Mouse (Mus musculus): ENCODE data around the gene Icam1.
"Not testable (repeated sequence)": the region's sequence is repeated elsewhere in the genome, so short reads cannot be mapped to it uniquely, and the experiment has no call there.

Icam1 gene

DNA sequence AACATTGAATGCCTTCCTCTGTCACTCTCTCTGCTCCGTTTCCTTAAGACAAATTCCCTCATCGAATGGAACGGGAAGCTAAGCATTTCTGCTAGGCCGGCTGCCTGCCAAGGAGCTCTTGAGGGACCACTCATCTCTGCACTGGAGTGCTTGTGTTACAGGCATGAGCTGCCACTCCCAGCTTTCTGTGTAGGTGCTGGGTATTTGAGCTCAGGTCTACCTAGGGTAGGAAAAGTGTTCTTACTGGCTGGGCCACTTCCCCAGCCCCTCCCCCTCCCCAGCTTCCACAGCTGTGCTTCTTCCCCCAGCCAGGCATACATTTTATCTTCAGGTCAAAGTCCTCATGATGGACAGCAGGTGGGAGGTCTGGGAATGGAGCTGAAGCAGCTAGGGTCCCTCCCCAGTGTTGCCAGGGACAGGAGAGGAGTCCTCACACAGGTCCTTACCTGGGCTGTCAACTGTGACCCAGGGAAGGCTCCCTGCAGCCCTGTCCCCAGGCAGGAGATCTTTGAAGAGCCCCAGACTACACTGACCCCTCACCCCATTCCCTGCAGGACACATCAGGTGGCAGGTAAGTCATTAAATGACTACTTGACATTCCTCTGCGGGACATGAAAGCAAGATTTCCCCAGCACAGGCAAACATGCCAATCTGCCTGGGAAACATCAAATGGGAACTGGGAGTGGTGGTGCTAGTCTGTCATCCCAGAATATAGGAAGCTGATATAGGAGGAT lies 22.5 kb upstream of the Icam1 start:
- DNase-seq = no peak

DNA sequence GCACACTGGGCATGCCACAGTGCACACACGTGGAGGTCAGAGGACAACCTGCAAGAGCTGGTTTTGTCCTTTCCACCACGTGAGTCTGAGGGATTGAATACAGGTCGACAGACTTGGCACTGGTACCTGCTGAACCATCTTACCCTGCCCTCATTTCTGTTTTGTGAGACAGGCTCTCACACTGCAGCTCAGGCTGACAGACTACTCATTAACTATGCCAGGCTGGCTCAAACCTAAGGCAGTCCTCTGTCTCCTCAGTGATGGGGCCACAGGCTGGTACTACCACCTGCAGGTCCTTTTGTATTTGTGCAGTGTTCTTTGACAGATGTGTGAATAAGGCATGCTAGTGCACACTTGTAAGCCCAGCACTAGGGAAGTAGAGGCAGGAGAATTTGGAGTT lies 20.7 kb upstream of the Icam1 start:
- DNase-seq = no peak

DNA sequence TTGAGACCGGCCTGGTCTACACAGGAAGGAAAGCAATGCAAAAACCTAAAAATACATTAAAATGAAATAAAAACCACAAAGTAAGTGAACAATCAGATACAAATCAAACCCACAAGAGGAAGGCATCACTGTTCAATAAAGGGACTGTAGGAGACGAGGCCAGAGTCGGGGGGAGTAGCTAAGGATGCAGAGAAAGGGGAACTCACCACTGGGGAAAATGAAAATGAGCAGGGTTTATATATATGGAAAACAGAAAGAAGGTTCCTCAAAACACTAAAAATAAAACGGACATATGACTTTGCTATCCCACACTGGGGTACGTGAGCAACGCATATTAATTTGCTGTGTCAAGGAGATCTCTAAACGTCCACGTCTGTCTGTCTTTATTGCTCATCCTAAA lies 18.7 kb upstream of the Icam1 start:
- DNase-seq = no peak

DNA sequence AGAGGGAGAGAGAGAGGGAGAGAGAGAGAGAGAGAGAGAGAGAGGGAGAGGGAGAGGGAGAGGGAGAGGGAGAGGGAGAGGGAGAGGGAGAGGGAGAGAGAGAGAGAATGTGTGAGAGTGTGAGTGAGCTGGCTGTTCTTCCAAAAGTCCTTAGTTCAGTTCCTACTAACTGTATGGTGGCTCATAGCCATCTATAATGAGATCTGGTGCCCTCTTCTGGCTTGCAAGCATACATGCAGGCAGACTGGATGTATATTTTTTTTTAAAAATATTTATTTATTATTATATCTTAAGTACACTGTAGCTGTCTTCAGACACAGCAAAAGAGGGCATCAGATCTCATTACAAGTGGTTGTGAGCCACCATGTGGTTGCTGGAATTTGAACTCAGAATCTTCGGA lies 17.4 kb upstream of the Icam1 start:
- not testable (repeated sequence) for DNase-seq

DNA sequence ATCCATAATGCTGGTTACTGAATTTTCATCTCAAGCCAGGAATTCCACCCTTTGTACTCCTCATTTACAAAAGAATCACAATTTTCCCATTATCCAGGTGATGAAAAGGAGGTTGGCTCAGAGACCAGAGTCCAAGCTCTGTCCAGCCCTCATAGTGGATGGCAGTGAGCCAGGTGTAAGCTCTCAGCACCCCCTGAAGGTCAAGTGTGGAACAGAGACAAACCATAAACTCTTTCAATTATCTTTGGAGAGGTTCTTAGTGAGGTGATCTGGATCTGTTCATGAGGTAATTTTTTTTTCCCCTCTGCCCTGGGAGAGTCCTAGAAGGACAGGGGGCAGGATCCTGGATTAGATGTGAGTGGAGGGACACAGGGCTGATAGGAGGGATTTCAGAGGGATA lies 15.0 kb upstream of the Icam1 start:
- DNase-seq = peak; percentile 57

DNA sequence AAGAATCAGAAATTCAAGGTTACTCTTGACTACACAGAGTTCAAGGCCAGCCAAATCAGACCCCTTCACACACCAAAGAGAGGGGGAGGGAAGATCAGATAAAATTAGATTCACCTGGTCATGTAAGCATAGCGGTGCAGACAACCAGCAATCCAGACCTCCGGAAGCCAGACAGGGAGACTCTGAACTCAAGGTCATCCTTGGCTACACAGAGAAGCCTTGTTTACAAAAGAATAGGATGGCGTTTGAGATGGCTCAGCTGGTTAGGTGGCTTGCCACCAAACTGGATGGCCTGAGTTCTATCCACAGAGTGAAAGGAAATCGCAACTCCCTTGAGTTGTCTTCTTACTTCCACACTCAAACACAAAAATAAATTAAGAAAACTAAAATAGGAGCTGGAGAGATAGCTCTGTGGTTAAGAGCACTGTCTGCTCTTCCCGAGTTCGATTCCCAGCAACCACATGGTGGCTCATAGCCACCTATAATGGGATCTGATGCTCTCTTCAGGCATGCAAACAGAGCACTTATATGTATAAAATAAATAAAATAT lies 14.1 kb upstream of the Icam1 start:
- DNase-seq = no peak

DNA sequence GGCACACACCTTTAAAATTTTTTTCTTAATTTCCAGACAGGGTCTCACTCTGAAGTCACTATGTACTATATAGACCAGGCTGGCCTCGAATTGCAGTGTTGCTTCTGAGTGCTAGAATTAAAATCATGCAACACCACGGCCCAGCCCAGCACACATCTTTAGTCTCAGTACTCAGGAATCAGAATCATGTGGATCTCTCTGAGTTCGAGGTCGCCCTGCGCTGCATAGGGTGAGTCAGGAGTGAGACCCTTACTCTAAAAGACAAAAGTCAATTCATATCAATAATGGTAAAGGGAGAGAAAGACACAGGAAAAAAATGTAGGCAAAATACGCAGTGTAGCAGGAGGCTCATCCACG lies 13.5 kb upstream of the Icam1 start:
- DNase-seq = no peak

DNA sequence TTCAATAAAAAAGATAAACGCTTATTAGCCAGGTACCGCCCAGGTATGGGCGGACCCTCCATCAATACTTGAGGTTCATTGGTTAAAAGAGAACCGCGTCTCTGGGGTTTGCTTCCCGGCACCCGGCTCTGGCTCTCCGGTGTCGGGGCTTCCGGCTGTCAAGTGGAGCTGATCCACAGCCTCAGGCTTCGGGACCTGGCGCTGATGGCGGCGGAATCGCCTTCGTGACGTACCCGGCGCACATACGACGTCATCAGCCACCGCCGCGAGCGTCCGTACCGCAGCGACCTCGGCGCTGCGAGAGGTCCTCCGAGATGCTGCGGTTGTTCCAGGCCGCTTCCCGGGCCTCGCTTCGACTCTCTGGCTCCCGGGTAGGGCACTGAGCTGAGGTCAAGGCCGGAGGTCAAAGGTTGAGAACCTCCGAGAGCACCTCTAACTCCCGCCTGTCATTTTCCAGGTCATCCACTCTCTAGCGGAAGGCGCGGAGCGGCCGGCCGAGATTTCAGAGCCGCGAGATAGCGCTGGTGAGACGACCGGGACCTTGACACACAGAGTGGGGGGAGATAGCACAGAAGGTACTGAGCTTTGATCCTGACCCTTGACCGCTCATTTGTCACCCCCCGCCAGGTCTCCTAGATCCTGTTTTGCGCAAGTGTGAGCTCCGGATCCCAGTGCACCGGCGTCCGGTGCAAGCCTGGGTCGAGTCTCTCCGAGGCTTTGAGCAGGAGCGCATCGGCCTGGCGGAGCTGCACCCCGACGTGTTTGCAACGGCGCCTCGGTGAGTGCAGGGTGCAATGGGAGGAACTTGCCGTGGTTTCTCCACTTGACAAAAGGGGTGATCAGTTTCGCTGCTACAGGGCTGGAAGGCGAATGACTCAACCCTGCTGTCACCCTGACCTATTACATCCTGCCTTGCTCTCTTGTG lies 12.9 kb upstream of the Icam1 start, which contains the start of gene Mrpl4:
Gene Mrpl4, plus strand, starts transcription at position 112 of the 925 bp plus-strand sequence.
- peak; percentile 94 for DNase-seq

DNA sequence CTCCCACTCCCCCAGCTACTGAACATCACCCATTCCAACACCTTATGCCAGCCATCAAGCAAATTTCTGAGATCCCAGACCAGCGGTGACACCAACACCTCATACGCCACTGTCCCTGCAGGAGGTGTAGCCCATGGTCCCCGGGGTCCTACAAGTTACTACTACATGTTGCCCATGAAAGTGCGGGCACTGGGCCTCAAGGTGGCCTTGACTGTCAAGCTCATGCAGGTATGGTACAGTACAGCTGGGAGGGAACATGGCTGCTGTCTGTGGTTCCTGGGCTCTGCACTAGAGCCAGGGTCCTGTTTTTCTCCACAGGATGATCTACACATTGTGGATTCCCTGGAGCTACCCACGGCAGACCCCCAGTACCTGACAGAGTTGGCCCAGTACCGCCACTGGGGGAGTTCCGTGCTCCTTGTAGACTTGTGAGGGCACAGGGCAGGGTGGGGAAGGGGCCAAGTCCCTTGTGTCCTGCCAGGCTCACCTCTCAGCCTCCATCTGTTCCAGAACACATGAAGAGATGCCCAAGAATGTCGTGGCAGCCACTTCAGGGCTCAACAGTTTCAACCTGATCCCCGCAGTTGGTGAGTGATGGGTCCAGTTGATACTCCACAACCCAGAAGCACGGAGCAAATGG lies 8.4 kb upstream of the Icam1 start:
- no peak for DNase-seq

DNA sequence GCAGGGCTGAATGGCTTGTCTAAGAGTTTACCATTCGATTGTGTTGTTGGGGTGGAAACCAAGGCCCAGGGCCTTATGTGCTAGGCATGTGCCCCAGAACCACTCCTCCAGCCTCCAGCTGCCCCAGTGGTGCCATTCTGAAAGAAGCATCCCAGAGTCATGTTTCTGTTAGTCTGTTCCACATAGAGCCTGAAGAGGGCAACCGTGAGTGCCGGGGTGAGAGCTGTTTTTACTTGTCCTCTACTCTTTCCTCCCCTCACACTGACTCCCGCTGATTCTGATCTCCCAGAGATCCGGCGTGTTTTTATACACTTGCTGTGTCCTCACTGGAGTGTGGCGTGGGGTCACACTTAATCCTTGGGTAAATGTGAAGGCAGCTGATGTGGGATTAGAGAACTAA lies 7.8 kb upstream of the Icam1 start:
- DNase-seq = no peak

DNA sequence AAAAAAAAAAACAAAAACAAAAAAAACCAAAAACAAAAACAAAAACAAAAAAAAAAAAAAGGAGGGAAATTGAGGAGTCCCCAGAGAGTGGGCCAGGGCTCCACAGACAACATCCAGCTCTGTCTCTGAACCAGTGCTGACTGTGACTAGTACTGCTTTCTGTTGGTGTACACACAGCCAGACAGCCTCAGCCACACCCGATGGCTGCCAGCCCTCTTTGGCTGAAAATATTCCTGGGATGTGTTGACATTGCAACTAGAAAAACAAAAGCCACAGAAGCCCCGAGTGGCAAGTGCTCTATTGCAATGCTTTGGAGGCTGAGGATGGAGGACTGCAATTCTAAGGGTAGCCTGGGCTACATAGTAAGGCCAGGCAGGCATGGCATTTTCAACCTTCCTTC lies 5.4 kb upstream of the Icam1 start:
- no peak for DNase-seq

DNA sequence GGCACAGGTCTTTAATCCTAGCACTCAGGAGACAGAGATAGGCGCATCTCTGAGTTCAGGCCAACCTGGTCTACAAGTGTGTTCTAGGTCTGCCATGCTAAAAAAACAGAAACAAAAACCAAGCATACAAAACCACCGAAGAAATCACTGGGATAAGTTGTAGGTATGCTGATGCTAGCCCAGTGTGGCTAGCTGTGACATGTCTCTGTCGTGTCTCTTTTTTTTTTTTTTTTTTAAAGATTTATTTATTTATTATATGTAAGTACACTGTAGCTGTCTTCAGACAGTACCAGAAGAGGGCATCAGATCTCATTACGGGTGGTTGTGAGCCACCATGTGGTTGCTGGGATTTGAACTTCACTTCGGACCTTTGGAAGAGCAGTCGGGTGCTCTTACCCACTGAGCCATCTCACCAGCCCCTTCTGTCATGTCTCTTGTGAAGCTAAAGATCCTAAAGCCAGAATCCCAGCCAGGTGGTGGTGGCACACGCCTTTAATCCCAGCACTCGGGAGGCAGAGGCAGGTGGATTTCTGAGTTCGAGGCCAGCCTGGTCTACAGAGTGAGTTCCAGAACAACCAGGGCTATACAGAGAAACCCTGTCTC lies 4.7 kb upstream of the Icam1 start:
- not testable (repeated sequence) for DNase-seq

DNA sequence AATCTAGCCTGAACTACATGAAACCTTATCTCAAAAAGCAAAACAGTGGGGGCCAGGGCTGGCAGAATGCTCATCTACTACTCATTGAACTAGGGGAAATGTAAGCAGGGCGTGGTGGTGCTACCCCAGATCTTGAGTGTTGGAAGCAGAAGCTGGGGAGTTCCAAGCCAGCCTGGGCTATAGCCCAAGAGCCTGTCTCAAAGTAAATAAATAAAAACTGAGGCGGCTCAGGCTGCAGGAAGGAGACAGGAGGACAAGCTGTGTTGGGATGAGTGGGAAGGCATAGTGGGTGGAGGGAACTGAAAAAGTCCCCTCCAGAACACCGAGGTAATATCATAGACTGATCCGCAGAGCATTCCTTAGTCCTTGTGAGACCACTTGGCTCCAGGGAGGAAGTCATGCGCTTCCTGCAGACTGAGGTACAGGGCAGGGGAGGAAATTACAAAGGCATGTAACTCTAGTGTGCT lies 3.9 kb upstream of the Icam1 start:
- DNase-seq = no peak

DNA sequence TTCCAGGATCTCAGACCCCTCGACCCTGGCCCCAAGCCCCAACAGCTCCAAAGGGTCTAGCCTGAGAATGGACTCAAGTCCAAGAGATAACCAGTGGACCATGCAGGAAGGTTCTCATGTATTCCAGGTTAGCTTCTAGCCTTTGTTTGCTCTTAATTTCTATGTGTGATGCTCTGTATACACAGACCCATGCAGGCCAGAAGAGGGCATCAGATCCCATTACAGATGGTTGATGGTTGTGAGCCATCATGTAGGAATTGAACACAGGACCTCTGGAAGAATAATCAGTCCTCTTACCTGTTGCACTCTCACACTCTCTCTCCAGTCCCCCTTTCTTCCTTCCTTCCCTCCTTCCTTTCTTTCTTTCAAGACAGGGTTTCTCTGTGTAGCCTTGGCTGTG lies 3.4 kb upstream of the Icam1 start:
- DNase-seq = no peak

DNA sequence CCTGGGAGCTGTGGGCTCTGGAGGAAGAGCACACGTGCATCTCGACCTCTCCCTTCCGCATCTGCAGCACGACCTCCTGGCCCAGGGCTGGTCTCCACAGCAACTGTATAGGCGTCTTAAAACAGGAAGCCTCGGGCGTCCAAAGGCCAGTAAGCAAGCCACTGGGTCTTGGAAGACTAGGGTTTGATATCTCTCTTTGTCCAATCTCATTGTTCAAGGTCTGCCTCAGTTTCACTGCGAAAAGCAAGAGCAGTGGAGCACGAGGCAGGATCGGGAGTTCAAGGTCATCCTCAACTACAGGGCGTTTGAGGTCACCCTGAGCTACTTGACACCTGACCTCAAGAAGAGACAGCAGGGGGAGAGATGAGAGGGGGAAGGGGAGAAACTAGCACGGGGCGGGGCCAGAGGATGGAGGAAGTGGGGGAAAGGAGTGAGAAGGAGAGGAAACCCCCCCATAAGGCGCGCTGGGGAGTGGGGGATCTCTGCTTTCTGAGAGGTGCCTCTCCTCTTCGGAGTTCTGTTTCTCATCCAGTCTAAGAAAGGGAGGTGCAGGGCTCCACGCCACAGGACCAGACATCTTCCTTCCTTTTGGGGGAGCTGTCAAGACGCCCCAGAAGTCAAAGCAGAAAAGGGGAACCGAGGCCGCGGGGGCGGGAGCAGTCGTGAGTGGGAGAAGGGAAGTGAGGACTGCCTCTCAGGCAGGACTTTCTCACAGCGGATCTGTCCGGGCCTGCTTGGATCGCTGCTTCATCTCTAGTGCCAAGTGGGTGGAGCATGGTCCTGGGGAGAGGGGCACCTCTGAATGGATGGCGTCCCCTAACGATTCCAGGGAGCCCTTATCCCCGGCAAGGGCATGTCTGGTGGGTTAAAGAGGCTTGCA lies 854 bp upstream of the Icam1 start:
- DNase-seq = no peak

DNA sequence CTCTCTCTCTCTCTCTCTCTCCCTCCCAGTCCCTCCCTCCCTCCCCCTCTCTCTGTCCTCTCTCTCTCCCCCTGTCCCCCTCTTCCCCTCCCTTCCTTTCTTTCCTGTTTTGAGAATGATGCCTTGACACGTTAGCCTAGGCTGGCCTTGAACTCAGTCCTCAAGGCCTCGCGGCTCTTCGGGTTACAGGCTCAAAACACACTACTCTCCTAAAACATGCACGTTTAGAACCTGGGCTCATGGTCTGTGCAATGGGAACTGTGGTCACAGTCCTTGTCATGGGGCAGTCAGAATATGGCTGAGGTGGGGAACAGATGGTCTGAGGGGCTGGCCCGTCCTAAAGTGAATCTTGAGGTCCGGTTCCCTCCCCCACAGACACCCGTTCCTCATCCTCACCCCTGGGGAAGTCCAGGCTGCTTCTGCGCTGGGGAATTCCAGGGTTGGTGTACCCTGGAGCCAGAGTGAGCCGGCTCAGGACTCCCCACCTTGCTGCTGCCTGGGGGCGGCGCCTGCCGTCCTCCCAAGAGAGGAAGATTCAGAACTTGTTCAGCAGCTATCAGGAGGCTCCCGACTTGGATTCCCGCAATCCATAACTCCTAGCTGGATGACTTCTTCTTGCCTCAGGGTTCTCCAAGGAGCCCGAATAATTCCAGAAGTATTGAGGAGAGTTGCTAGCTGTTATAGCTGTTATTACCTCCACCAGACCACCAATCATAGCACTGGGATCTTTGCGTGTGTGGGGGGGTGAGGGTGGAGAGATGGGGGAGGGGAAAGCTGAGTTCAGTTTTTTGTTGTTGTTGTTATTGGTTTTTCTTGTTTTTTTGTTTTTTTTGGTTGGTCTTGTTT lies 769 bp downstream of the Icam1 start:
- no peak for DNase-seq

DNA sequence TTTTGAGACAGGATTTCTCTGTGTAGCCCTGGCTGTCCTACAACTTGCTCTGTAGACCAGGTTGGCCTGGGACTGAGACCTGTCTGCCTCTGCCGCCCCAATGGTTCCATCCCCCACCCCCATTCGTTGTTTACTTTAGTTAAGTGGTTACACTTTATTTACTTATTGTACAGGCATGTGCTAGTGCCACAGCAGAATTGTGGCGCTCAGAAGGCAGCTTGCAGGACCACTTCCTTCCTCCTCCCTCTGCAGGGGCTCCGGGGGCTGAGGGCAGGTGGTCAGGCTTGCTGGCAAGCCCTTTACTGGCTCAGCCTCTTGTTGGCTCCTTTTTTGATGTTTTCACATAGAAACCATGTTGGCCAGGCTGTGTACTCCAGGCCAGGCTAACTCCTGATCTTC lies 1.4 kb downstream of the Icam1 start:
- no peak for DNase-seq

DNA sequence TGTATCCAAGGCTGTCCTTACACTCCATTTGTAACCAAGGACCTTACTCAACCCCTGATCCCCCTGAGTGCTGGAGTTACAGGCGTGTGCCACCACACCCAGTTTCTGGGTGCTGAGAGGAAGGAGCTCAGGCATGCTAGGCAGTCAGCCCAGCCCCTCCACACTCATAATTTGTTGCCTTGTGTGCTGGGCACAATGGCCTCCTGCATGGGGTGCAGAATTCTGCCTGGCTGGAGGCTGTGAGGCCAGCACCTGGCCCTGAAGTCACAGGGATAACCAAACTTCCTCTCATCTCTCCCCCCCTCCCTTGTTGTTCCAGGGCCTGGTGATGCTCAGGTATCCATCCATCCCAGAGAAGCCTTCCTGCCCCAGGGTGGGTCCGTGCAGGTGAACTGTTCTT lies 2.8 kb downstream of the Icam1 start:
- DNase-seq = no peak

DNA sequence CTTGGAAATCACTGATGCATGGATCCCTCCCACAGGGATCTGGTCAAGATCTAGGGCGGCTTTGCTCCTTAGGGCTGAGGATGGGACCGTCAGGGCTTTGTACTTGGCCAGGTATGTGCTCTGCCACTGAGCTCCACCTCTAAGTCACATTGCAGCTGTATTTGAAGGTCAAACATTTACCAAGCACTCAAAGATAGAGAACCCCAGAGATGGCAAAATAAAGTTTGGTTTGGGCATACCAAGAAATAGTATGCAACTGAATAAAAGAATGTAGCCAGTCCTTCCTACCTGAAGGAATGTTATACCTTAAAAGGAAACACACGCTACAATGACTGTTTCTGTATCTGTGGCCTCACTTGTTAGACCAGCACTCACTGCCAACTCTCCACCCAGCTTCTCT lies 5.6 kb downstream of the Icam1 start:
- no peak for DNase-seq

DNA sequence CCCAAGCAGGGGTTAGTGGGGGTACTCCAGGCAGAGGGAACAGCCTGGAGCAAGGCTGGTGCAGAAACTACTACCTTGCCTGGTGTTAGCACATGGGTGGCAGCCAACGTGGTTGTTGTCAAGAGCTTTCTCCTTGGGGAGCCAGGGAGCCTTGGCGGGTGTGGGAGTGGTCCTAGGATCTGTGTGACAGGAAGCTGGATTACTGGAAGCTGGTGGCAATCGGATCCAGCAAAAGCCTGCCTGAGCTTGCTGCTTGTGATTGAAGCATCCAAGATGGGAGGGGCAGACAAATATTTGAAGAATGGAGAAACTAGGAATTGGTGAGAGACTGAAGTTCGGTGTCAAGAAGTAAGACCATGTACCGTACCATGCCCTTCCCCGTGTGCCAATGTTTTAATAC lies 6.5 kb downstream of the Icam1 start:
- DNase-seq = no peak

DNA sequence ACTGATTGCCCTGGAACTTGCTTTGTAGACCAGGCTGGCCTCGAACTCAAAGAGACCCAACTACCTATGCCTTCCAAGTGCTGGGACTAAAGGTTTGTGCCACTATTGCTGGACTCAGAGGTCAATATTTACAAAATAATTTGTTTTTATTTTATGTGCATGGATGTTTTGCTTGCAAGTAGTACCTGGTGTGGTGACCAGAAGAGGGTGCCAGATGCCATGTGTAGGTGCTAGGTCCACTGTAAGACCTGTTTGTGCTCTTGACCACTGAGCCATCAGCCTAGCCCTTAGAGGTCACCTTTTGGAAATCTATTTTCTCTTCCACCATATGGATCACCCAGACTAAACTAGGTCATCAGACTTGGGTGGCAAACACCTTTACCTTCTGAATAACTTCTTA lies 6.9 kb downstream of the Icam1 start:
- DNase-seq = no peak

Data from embryo, embryonic 11 days (tissue).